Mouse (Mus musculus) testis, postnatal 10 days (tissue): ENCODE measurements around the gene Gm36079.
"Not testable (repeated sequence)": the region's sequence is repeated elsewhere in the genome, so short reads cannot be mapped to it uniquely, and the experiment has no call there.

Experiments
- DNase-seq: peaks from one replicate; pipeline ENCODE4 v3.0.0; 2021; ENCODE audit warnings: low spot score

Gm36079 gene

GRCm38 (mm10) chr13:120026911-120027310 is at the start of gene Gm36079:
Gene Gm36079 (minus strand): TSS chr13:120027011.
- not testable (repeated sequence) for DNase-seq

- not testable (repeated sequence) for DNase-seq
These were observed 44.1 kb upstream of the Gm36079 start for GRCm38 (mm10) chr13:120070878-120071277.

GRCm38 (mm10) chr13:120070012-120070598 is 43.3 kb upstream of the Gm36079 start:
- not testable (repeated sequence) for DNase-seq

GRCm38 (mm10) chr13:120063439-120064089 is 36.8 kb upstream of the Gm36079 start:
- DNase-seq, result not testable (repeated sequence)

GRCm38 (mm10) chr13:120062903-120063302 is 36.1 kb upstream of the Gm36079 start:
- not testable (repeated sequence) for DNase-seq

GRCm38 (mm10) chr13:120052085-120052484 is 25.3 kb upstream of the Gm36079 start, which contains the start of gene Gm21188:
Gene Gm21188 (minus strand): TSS chr13:120052194.
- DNase-seq, result not testable (repeated sequence)

- DNase-seq, result not testable (repeated sequence)
These were observed 21.8 kb upstream of the Gm36079 start for GRCm38 (mm10) chr13:120048608-120049007.

GRCm38 (mm10) chr13:120048186-120048585 is 21.4 kb upstream of the Gm36079 start:
- DNase-seq, result not testable (repeated sequence)

- DNase-seq, result not testable (repeated sequence)
These were observed 19.8 kb upstream of the Gm36079 start for GRCm38 (mm10) chr13:120046422-120047209.

- DNase-seq, result peak; percentile 76
These were observed 14.3 kb upstream of the Gm36079 start for GRCm38 (mm10) chr13:120041145-120041544.

- not testable (repeated sequence) for DNase-seq
These were observed 11.1 kb upstream of the Gm36079 start for GRCm38 (mm10) chr13:120037881-120038280.

- peak; percentile 43 for DNase-seq
These were observed 9.8 kb upstream of the Gm36079 start for GRCm38 (mm10) chr13:120036577-120037115.

- peak; percentile 39 for DNase-seq
These were observed 8.3 kb upstream of the Gm36079 start for GRCm38 (mm10) chr13:120035151-120035550.

- DNase-seq, result not testable (repeated sequence)
These were observed 7.8 kb upstream of the Gm36079 start for GRCm38 (mm10) chr13:120034637-120035036.

GRCm38 (mm10) chr13:120033516-120034190 is 6.8 kb upstream of the Gm36079 start:
- DNase-seq, result peak; percentile 58

GRCm38 (mm10) chr13:120031676-120032075 is 4.9 kb upstream of the Gm36079 start:
- peak; percentile 41 for DNase-seq

GRCm38 (mm10) chr13:120027368-120027767 is 557 bp upstream of the Gm36079 start:
- DNase-seq, result not testable (repeated sequence)

GRCm38 (mm10) chr13:120026373-120026772 is 438 bp downstream of the Gm36079 start:
- peak; percentile 39 for DNase-seq

- DNase-seq, result peak; percentile 35
These were observed 1.2 kb downstream of the Gm36079 start for GRCm38 (mm10) chr13:120025576-120025975.

- not testable (repeated sequence) for DNase-seq
These were observed 1.8 kb downstream of the Gm36079 start for GRCm38 (mm10) chr13:120025004-120025403.

- DNase-seq, result not testable (repeated sequence)
These were observed 2.2 kb downstream of the Gm36079 start for GRCm38 (mm10) chr13:120024581-120024980.

GRCm38 (mm10) chr13:120021477-120021876 is 5.3 kb downstream of the Gm36079 start:
- DNase-seq, result peak; percentile 37
